Mouse (Mus musculus): ENCODE data around the gene Prok2. TPM values are rescaled to one million over a fixed set of nuclear protein-coding genes. Genes with fewer than 3 reads are reported as not detected.

Gene Prok2
- polyA plus RNA-seq, 1 experiment from 2014 or later: not detected

DNA sequence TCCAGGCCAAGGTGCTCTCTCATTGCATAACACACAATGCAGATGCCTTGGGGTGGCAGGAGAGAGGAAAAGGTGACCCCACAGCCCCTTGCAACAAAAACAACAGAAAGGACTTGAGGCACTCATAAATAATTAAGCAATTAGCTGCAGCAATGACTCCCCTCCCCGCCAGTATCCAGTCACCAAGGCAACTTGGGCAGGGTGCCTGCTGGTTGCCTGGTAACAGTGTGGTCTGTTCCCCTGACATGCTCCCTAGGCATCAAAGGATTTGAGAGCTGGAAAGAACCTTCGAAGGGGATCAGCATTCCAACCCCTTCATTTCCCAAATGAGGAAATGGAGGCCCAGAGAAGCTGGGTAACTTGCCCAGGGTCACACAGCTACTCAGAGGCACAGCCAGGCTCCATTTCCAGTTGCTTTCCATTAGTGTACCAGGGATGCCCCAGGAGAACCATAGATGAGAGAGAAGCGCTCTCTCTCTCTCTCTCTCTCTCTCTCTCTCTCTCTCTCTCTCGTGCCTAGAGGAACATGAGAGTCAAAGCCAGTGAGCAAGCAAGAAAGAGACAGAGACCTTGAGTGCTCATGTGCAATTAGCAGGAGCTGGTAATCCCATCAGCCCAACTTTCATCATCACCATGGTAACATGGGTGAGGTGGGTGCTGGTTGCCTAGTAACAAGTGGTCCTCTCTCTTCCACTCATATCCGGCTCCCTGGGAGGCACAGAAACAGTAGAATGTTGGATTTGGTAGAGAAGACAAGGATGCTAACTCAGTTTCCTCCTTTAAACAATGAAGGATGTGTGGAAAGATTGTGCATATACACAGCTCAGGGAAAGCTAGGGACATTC lies 56.5 kb downstream of the Prok2 start:
- ChIA-PET CTCF (interaction anchor here (1.1 kb wide), 1 partner anchor 15 kb away, joined by 4 read pairs; no protein-coding TSS in a partner anchor), POLR2A (interaction anchor here (0.7 kb wide), 1 partner anchor 116 kb away, joined by 10 read pairs; no protein-coding TSS in a partner anchor)
- DNase-seq (ENCODE audit: low read depth, low spot score) (no peak), ATAC-seq (no peak)
- H3K27me3 ChIP-seq: peaks cover 3% of the 10 kb centered on the region
- in situ Hi-C loops (cut with MboI; ENCODE audit: low pct_unique_long_range_greater_than_20kb): no loop called here
- no peak for TF ChIP-seq CTCF (IDR thresholded peaks at IDR 0.05)

DNA sequence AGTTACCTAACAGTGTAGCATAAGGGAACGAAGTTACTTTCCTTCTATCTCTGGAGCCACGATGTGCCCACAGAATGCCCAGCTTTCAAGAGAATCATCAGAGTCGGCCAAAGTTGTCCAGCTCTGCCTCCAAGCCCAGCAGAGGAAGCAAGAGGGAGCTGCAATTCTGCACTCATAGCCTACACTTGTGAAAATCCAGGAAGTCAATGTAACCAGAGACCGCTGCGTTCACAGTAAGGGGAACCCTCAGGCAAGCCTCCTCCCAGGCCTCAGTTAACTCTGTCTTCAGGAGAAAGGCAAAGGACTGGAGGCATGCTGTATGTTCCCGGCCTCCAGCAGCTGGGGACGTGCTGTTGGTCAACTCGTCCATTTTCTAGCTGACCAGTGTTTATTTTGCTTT lies 58.9 kb downstream of the Prok2 start:
- no peak for TF ChIP-seq CTCF (IDR thresholded peaks at IDR 0.05)
- in situ Hi-C loops (cut with MboI; ENCODE audit: low pct_unique_long_range_greater_than_20kb): no loop called here
- ChIA-PET CTCF (interaction anchor here (1.7 kb wide), 1 partner anchor 18 kb away, joined by 6 read pairs; no protein-coding TSS in a partner anchor), POLR2A (no interaction called here)
- ATAC-seq (no peak), DNase-seq (ENCODE audit: low read depth, low spot score) (no peak)
- H3K27me3 ChIP-seq: no peaks in the 10 kb centered on the region

DNA sequence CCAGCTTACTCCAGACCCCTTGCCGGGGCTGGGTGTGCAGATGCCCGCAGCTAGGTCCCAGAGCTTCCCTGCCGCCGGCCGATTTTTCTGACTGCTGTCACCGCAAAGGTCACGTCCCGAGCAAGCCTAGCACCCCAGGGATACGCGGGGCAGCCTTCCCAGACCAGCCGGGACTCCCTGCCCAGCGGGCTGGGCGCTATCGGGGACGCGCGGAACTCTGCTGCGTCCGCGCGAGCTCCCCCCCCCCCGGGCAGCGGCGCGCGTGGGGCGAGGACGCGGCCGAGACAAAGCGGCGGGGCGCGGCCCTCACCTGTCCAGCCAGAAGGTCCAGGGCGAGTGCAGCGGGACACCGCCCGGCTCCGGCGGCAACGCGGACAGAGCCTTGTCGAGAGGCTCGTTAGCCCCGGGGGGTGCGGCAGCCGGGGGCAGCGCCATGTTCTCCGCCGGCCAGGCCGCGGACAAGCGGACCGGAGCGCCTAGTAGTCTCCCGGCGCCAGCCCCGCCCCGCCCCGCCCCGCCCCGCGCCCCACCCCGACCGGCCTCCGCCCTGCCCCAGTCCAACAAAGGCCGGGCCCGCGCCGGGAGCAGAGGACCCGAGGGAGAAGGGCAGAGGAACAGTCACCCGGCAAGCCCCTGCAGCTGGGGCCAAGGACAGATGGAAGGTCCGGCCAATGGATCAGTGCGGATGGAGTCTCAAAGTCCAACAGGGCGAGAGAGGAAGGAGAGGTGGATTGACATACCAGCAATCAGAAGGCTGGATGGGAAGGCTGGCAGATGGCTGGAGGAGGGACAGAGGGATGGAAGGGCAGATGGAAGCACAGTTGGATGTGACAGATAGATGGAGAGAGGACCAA lies 59.6 kb downstream of the Prok2 start, which contains the start of the genes Eif4e3 and Gm20696:
TSS of gene Eif4e3 (minus strand) at position 454 of the 854 bp plus-strand sequence.
TSS of gene Gm20696 (minus strand) at position 480 of the 854 bp plus-strand sequence.
- ATAC-seq (peak; percentile 79), DNase-seq (ENCODE audit: low read depth, low spot score) (no peak)
- ChIA-PET POLR2A (no interaction called here), CTCF (interaction anchor here (1.7 kb wide), 1 partner anchor 18 kb away, joined by 6 read pairs; no protein-coding TSS in a partner anchor)
- no peaks in the 10 kb centered on the region for H3K27me3 ChIP-seq
- in situ Hi-C loops (cut with MboI; ENCODE audit: low pct_unique_long_range_greater_than_20kb): no loop called here
- TF ChIP-seq CTCF (IDR thresholded peaks at IDR 0.05): no peak

DNA sequence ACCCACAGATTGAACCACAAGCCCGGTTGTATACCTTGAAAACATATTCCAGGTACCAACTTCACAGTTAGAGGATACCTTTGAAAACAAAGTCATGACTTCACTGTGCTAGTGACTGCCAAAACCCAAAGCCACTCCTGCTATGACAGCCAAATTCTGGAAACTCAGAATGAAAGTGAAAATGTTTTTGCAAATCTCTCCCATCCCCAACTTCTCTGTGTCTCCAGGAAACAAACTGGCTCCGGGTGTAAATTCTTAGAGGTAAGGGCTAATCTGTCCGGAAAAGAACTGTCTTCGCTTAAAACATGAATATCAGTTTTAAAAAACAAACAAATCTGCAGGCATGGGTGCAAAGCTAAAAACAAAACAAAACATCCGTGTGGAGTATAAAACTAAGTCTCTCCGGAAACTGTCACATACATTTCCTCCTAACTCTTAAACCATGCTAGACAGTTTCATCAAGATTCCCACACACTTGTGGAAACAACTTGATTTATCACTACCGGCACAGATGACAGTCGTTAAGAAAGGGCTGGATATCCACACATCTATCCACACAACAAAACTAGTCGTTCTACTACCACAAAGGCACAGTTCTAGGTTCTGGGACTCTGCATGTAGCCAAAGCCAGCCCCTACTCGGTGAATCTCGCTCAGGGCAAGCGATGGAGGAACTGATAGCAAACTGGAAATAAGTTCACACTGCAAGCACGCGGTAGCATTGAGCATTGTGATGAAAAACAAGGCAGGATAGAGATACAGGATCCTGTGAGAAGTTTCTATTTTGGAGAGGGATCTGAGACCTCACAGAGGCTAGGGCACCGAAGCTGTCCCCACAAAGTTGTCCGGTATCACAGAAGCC lies 60.5 kb downstream of the Prok2 start:
- ChIA-PET POLR2A (no interaction called here), CTCF (no interaction called here)
- DNase-seq (ENCODE audit: low read depth, low spot score) (no peak), ATAC-seq (peak; percentile 28)
- H3K27me3 ChIP-seq: no peaks in the 10 kb centered on the region
- TF ChIP-seq CTCF (IDR thresholded peaks at IDR 0.05): no peak
- in situ Hi-C loops (cut with MboI; ENCODE audit: low pct_unique_long_range_greater_than_20kb): no loop called here

DNA sequence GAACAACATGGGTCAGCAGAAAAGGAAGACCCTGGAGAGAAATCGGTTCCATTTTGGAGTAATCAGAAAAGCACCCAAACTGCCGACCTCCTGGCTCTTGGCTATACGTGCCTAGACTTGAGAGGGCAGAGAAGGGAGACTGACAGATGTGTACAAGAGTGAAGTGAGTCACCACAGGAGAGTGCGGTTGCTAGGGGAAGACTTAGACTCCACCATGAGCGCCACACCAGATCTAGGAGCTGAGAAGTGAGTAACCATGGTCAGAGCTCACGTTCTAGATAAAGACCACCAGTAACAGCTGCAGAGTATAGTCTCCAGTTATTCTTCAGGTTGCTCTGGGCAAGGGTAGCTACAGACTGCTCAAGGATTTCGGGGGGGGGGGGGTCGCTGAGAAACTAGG lies 63.0 kb downstream of the Prok2 start:
- TF ChIP-seq CTCF (IDR thresholded peaks at IDR 0.05): no peak
- DNase-seq (ENCODE audit: low read depth, low spot score) (no peak), ATAC-seq (no peak)
- CTCF ChIA-PET: no interaction called here
- in situ Hi-C loops (cut with MboI; ENCODE audit: low pct_unique_long_range_greater_than_20kb): no loop called here
- no peaks in the 10 kb centered on the region for H3K27me3 ChIP-seq
- POLR2A ChIA-PET: interaction anchor here (1.1 kb wide), 1 partner anchor 11 kb away, joined by 5 read pairs; no protein-coding TSS in a partner anchor

Other genes with a start within 250 kb of the Prok2 start
- 39.3 TPM for gene Foxp1, start 203.7 kb downstream of the Prok2 start, polyA plus RNA-seq (2021)
- 12.4 TPM for gene Eif4e3, start 59.6 kb downstream of the Prok2 start, polyA plus RNA-seq (2021)
- gene Gm20696, start 59.6 kb downstream of the Prok2 start, polyA plus RNA-seq (2021): 0.15 TPM
- 11.2 TPM for gene Gpr27, start 33.7 kb downstream of the Prok2 start, polyA plus RNA-seq (2021)